Mouse (Mus musculus): ENCODE measurements at regions not wholly inside any gene's neighbourhood (a gene's known extent, or its start where the extent isn't known, plus 50 kb on each side); places are given as distances from the start of the nearest gene placed in this dataset.

DNA sequence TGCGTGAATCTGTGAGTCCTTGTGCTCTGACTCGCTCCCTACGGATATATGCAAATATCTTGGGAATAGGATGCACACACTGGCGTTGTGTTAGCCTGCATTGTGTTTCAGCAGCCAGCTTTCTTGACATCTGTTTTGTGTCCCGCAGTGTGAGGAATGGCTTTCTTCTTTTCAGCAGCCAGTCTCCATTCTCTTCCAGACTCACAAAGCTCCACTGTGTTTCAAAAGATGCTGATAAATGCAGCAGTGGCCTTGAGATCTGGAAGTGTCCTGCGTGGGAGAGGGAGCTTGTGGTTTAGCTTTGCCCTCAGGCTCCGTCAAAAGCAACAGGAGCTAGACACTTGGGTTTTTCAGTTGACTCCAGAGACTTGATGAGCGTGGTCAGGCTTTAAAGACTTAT lies 188.9 kb upstream of the Fat4 start:
- intact Hi-C loops (cut with DNase I): no loop called here
- peak; percentile 33 to 45 for DNase-seq

DNA sequence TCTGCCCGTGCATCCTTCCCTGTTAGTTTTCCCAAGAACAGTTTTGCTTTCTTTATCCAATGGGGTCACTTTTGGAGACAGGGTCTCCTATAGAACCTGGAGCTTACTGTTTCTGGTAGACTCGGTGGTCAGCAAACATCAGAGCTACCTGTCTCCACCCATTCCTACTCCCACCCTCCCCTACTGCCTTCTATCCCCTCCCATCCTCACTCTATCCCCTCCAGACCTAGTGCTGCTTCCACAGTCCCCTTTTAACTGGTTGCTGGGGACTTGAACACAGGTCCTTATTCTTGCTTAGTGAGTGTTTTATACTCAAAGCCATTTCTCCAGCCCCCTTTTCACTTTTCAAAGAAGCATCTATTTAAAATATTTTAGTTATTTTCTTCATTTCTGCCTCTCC lies 189.4 kb upstream of the Fat4 start:
- intact Hi-C loops (cut with DNase I): no loop called here
- DNase-seq: no peak

DNA sequence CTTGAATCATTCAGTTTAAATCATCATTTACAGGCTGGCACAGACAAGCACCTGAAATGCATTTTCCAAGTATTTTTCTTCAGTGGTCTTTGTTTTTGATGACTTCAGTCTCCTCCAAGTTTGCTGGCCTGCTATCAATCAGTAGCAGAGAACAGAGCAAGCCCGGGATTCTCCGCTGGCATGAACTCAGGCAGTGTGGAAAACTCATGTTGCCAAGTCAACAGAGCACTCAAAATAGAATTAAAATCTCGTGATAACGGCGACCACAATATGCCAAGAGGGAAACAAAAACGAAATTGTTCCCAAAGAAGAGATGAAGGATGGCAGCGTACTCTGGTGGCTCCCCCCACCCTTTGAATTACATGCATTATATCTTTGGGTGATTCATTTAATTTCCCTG lies 190.9 kb upstream of the Fat4 start:
- peak; percentile 40 to 49 for DNase-seq
- intact Hi-C loops (cut with DNase I): no loop called here

- no peak for DNase-seq
- intact Hi-C loops (cut with DNase I): no loop called here
These were observed 194.0 kb upstream of the Fat4 start for GRCm38 (mm10) chr3:38692768-38693167.

- DNase-seq: no peak
- intact Hi-C loops (cut with DNase I): no loop called here
These were observed 199.8 kb upstream of the Ankrd50 start for GRCm38 (mm10) chr3:38684247-38684991.

DNA sequence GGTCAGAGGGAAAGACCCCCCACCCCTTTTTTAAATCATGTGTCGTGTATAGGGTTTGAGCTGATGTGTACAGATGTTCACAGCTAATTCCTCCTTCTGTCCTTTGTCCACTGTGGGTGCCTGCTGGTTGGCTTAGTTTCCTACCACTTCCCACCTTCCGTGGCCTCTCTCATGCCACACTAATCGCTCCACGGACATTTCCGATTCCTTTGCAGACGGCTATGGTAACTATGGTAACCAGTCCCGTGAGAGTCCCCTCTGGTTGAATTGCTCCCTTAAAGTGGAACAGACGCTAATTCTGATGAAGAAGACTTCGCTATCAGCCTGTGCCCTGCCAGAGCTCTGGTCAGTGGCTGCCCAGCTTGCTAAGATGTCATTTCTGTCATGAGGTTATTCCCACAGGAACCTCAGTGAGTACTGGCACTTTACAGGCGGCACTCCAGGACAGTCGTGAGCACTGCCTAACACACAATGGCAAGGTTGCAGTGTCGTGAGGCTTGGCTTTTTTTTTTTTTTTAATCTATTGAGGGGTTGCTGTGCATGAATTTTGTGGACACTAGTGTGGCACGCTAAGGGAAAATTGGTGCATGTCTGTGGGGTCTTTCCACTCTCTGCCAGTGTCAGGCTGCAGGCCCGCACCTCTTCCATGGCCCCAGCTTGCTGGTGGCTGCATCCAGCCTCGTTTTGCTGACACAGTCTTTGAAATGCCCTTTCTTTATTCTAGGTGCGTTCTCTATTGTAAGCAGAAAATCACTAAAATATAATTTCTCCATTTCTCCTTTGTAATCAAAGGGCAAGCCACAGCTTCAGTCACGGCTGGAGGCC lies 179.2 kb upstream of the Ankrd50 start:
- intact Hi-C loops (cut with DNase I): no loop called here
- DNase-seq: peak; percentile 45 to 47

GRCm38 (mm10) chr3:38663023-38663422 lies 178.4 kb upstream of the Ankrd50 start:
- peak in 1 of 2 experiments; percentile 17 for DNase-seq
- intact Hi-C loops (cut with DNase I): no loop called here

DNA sequence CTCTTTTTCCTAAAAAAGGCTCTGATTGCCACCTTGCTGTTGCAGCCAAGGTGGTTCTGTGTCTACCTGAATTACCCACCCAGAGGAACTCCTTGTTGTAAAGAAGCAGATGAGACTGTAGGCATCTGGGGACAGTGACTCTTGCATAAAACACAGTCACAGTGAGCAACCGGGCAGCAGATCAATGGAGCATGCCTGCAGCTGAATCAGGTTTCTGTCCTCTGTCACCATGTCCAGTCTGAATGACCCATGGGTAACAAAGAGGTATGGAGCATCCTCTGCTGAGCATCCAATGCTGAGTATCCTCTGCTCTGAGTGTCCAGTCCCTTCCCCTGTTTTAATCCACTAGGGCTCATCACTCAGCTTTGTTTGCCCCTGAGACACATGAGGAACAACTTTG lies 172.1 kb upstream of the Ankrd50 start:
- intact Hi-C loops (cut with DNase I): no loop called here
- no peak for DNase-seq

DNA sequence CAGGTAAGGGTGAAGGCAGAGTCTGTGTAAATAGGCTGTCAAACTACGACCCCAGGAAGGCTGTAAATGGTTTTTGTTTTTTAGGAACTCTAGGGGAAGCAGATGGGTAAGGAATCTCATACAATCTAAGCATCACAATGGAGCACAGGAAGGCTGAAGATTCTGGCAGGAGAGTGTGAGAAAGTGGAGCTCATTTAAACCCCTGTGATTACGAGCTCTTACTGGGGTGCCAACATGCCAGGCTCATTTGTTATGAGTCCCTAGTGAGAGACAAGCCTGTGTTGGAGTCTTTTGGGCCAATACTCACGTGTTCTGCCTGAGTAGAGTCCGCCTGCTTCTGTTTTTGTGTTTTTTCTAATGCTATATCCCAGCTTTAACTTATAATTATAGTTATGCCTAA lies 169.3 kb upstream of the Ankrd50 start:
- DNase-seq: no peak
- intact Hi-C loops (cut with DNase I): no loop called here

DNA sequence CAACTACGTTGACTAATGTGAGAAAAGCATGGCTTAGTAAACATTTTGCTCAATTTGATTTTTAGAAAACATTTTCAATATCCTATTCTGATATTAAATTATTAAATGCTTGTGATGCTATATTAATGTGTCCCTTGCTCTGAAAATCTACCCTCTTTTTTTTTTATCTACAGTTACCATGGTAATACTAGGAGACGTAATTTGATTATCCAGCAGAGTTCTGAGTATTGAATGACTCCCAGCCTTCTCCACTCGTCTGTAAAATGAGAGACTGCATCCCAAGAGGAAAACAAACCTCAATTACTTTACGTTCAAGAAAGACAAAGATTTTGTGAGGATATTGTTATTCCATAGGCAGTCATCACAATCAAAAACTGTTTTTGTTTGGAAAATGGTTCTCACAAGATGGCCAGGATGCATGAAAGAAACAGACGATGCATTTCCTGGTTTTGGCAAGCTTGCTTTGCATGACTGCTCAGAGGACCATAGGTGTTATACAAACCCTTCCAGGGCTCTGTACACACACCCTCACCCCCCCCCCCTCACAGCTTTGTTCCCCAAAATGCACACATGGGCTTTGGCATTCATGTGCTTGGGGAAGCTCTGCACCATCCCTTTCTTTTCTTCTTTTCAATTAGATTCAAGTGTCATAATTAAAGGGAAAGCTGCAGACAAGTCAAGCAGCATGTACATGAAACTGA lies 168.5 kb upstream of the Ankrd50 start:
- DNase-seq: no peak
- intact Hi-C loops (cut with DNase I): no loop called here

GRCm38 (mm10) chr3:38650176-38650575 lies 165.5 kb upstream of the Ankrd50 start:
- DNase-seq: no peak
- intact Hi-C loops (cut with DNase I): no loop called here

GRCm38 (mm10) chr3:38648633-38649032 lies 164.0 kb upstream of the Ankrd50 start:
- intact Hi-C loops (cut with DNase I): no loop called here

GRCm38 (mm10) chr3:38647737-38648330 lies 163.2 kb upstream of the Ankrd50 start:
- no peak for DNase-seq
- intact Hi-C loops (cut with DNase I): no loop called here

More at GRCm38 (mm10) chr3:38648633-38649032, 164.0 kb upstream of the Ankrd50 start:
- no peak for DNase-seq

DNA sequence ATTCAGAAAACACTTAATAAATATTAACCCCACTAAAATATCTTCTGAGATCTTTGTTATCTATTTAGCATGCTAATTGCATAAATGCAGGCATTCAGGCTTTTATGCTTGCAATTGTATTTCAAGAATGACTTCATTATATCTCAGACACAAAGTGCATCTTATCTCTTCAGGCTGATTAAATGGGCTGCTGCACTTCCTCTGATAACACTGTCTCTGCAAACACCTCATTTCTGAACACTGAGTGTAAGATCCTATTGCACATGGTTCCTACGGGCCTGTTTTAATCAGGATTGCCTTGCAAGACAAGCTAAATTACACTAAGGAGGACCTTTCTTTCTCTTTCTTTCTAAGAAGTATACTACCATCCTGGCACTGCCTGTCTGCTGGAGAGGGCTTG lies 157.1 kb upstream of the Ankrd50 start:
- intact Hi-C loops (cut with DNase I): no loop called here
- DNase-seq: no peak

DNA sequence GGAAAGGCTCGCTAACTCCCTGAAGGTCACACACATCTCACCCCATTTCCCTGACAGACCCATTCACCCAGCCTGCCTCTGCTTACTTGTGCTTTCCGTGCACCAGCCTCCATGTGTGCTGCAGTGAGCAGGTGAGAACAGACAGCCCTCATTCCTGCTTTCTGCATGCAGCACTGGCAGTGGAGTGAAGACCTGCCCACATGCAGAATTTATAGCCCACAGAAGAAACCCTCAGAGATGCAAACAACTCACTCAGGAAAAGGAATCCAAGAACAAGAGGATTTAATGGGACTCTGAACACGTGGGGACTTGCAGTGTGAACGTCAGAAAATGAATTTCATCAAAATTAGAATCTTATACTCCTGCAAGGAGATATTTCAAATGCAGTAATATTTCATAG lies 152.2 kb upstream of the Ankrd50 start:
- DNase-seq: no peak
- intact Hi-C loops (cut with DNase I): no loop called here

DNA sequence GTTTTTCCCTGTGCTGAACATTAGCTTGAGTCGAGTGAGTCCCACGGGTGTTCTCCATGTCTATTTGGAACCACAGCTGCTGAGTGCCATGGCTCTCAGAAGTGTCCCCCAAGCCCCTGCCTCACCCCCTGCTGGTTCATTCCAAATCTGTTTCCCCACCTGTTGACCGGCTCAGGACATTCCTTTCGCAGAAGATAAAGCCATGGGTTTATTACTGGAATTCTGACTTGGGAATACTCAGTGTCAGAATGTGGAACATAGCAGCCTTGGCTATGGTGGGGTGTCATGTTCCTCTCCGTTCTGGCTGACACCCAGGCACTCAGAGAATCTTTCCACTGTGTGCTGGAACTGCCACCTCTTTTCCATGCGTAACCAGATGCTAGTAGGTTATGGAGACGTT lies 148.7 kb upstream of the Ankrd50 start:
- peak; percentile 50 to 54 for DNase-seq
- intact Hi-C loops (cut with DNase I): no loop called here

- DNase-seq: peak in 1 of 2 experiments; percentile 22
- intact Hi-C loops (cut with DNase I): no loop called here
These were observed 141.0 kb upstream of the Ankrd50 start for GRCm38 (mm10) chr3:38625575-38626184.

- intact Hi-C loops (cut with DNase I): no loop called here
- no peak for DNase-seq
These were observed 133.3 kb upstream of the Ankrd50 start for GRCm38 (mm10) chr3:38617989-38618388.

DNA sequence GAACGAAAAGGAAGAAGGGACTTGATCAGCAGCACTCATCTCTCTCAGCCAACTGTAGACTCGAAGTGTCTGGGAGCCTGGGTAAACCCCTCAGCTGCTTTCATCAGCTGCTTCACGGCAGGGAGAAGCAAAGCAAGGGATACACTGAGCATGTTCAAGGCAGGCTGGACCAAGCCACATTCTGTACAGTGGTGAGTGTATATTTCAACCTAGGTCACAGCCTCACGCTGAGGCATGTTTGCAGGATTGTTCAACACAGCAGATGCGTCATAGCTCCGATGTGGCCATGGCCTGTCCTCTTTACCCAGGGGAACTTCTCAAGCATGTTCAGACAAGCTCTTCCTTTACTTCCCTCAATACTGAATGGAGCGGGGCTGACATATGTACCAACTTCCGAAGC lies 132.6 kb upstream of the Ankrd50 start:
- DNase-seq: no peak
- intact Hi-C loops (cut with DNase I): no loop called here

GRCm38 (mm10) chr3:38613706-38614105 lies 129.1 kb upstream of the Ankrd50 start:
- no peak for DNase-seq
- intact Hi-C loops (cut with DNase I): no loop called here

DNA sequence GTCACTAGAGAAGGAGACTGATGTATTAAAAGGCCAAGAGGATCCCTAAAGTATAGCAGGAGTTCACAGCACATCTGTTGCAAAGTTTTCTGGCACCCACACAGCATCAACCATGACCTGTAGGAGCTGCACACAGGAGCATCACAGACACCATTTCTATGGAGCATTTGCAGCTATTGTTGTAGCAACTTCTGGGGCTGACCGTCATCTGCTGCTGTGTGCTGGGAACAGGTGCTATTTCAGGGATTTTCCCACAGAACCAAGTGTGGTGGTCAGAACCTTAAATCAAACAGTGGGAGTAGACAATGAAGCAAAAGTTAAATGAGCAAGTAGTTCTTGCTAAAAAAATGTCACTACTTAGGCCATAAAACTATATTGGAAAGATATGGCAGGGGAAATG lies 106.9 kb upstream of the Ankrd50 start:
- DNase-seq: no peak
- intact Hi-C loops (cut with DNase I): no loop called here

All from heart, postnatal 10 days (tissue).